ENCODE assay signal across 16 mouse cellular contexts in the genomic region with DNA sequence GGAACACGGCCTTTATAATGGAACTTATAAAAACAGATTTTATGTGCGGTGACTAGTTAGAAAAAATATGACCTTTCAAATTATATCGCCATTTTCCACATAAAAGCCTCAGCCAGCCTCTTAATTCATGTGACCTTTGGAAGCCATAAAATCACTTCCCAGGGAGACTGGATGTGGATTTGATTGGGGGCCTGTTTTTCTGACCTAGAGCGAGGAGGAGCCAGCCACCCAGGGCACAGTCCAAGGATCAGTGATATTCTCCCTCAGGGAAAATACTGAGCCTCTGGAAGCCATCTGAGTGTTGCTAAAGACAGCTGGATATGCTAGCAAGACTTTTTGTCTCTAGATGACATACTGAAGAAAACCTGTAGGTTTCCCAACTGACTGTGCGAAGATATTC.
DNase-seq lines count a peak whose midpoint lies in the region; ATAC-seq and TF ChIP-seq lines count a peak whose summit lies in the region.
"Had no signal": no experiment of that assay in that cellular context is flagged by ENCODE, and none has a peak within 500 bp of the region (broad histone marks: within the 10 kb centered on the region; RNA-seq: fewer than 3 reads in every experiment).

No protein-coding gene starts in this region.

- no peaks in the 10 kb centered on the region for H3K27me3 ChIP-seq in neural tube, embryonic 11.5 days (ENCODE audit: control insufficient read depth, insufficient read depth, low read length)
- H3K27me3 ChIP-seq in small intestine, adult 2 months (ENCODE audit: control insufficient read depth, insufficient read depth, low read length), result no peaks in the 10 kb centered on the region
- H3K27me3 ChIP-seq in embryonic facial prominence, embryonic 10.5 days (replicated peaks; ENCODE audit: low read depth, poor library complexity, severe bottlenecking), result no peaks in the 10 kb centered on the region
- H3K27me3 ChIP-seq in forebrain, embryonic 10.5 days (ENCODE audit: poor library complexity, severe bottlenecking), result no peaks in the 10 kb centered on the region
- H3K27me3 ChIP-seq: heart, embryonic 15.5 days; midbrain, embryonic 12.5 days had no signal

- ATAC-seq in neural tube, embryonic 11.5 days (ENCODE audit: insufficient read depth, low FRiP score, low TSS enrichment), result peak; percentile 42

- no peak overlapping the region for H3K4me3 ChIP-seq in neural tube, embryonic 11.5 days (ENCODE audit: low read depth, low read length)
- H3K4me3 ChIP-seq in small intestine, adult 2 months (ENCODE audit: low read depth, low read length), result no peak overlapping the region
- H3K4me3 ChIP-seq in embryonic facial prominence, embryonic 10.5 days, result no peak overlapping the region
- no peak overlapping the region for H3K4me3 ChIP-seq in forebrain, embryonic 10.5 days
- H3K4me3 ChIP-seq: heart, embryonic 15.5 days; hindbrain, embryonic 10.5 days; midbrain, embryonic 12.5 days; myocyte had no signal

- peak; percentile 12 for DNase-seq in neural tube, embryonic 11.5 days (ENCODE audit: low spot score)
- DNase-seq in neural tube, embryonic 10.5 days (ENCODE audit: extremely low spot score, low spot score), result no peak
- peak; percentile 37 for DNase-seq in kidney, adult 18-20 months
- DNase-seq in kidney, postnatal 14 days, result peak; percentile 80
- no peak for DNase-seq in embryonic facial prominence, embryonic 10.5 days (ENCODE audit: low spot score)
- DNase-seq in ovary, postnatal 36 days (ENCODE audit: low spot score), result no peak
- no peak for DNase-seq in forebrain, embryonic 10.5 days (ENCODE audit: extremely low spot score, low spot score)
- DNase-seq: adrenal gland, postnatal 10 days; cerebellum, adult 8-10 months; heart, adult 18-20 months; lung, postnatal 4 days had no signal

- TF ChIP-seq CTCF in small intestine, adult 2 months (IDR thresholded peaks at IDR 0.05; ENCODE audit: extremely low read depth, insufficient read length, insufficient replicate concordance, low read depth, low read length), result no peak

- no peaks in the 10 kb centered on the region for H3K9me3 ChIP-seq in neural tube, embryonic 11.5 days (ENCODE audit: control insufficient read depth, low read length)
- no peaks in the 10 kb centered on the region for H3K9me3 ChIP-seq in embryonic facial prominence, embryonic 10.5 days
- no peaks in the 10 kb centered on the region for H3K9me3 ChIP-seq in forebrain, embryonic 10.5 days
- H3K9me3 ChIP-seq: heart, embryonic 15.5 days; hindbrain, embryonic 10.5 days; midbrain, embryonic 12.5 days had no signal

- no peak overlapping the region for H3K9ac ChIP-seq in neural tube, embryonic 11.5 days (ENCODE audit: low read length)
- H3K9ac ChIP-seq: heart, embryonic 15.5 days; midbrain, embryonic 12.5 days had no signal

- no peak overlapping the region for H3K4me2 ChIP-seq in neural tube, embryonic 11.5 days (ENCODE audit: low read depth)
- H3K4me2 ChIP-seq: heart, embryonic 15.5 days; midbrain, embryonic 12.5 days had no signal

- no peak for TF ChIP-seq POLR2A in small intestine, adult 2 months (IDR thresholded peaks at IDR 0.05; ENCODE audit: low read depth, low read length)

- WGBS in neural tube, embryonic 11.5 days, result 46% methylated on average over 5 of the region's 5 CpGs
- WGBS in small intestine, adult 2 months, result 31% methylated on average over 5 of the region's 5 CpGs
- WGBS in embryonic facial prominence, embryonic 10.5 days, result 77% methylated on average over 5 of the region's 5 CpGs
- 80% methylated on average over 5 of the region's 5 CpGs for WGBS in forebrain, embryonic 10.5 days

- H3K4me1 ChIP-seq in neural tube, embryonic 11.5 days (ENCODE audit: control insufficient read depth, insufficient read depth, low read length), result no peaks in the 10 kb centered on the region
- H3K4me1 ChIP-seq in small intestine, adult 2 months (ENCODE audit: control insufficient read depth, insufficient read depth, insufficient read length, low read length), result peaks cover 17% of the 10 kb centered on the region
- no peaks in the 10 kb centered on the region for H3K4me1 ChIP-seq in embryonic facial prominence, embryonic 10.5 days
- H3K4me1 ChIP-seq in forebrain, embryonic 10.5 days, result no peaks in the 10 kb centered on the region
- H3K4me1 ChIP-seq: hindbrain, embryonic 10.5 days; midbrain, embryonic 12.5 days had no signal

- H3K27ac ChIP-seq in neural tube, embryonic 11.5 days (ENCODE audit: low read depth, low read length), result no peak overlapping the region
- H3K27ac ChIP-seq in small intestine, adult 2 months (ENCODE audit: insufficient read depth, low read depth, low read length), result peak overlapping the region; percentile 85
- no peak overlapping the region for H3K27ac ChIP-seq in embryonic facial prominence, embryonic 10.5 days (replicated peaks)
- H3K27ac ChIP-seq in forebrain, embryonic 10.5 days, result no peak overlapping the region
- H3K27ac ChIP-seq: heart, embryonic 15.5 days; hindbrain, embryonic 10.5 days; midbrain, embryonic 12.5 days had no signal

- H3K36me3 ChIP-seq in neural tube, embryonic 11.5 days (ENCODE audit: control insufficient read depth, insufficient read depth, low read length), result no peaks in the 10 kb centered on the region
- no peaks in the 10 kb centered on the region for H3K36me3 ChIP-seq in small intestine, adult 2 months (ENCODE audit: control insufficient read depth, insufficient read depth, low read length)
- no peaks in the 10 kb centered on the region for H3K36me3 ChIP-seq in embryonic facial prominence, embryonic 10.5 days (replicated peaks)
- H3K36me3 ChIP-seq in forebrain, embryonic 10.5 days (replicated peaks), result no peaks in the 10 kb centered on the region
- H3K36me3 ChIP-seq: heart, embryonic 15.5 days; hindbrain, embryonic 10.5 days; midbrain, embryonic 12.5 days had no signal

Comparison
In these comparisons a context has a peak if more than half of its experiments do, and no peak if none do; other contexts are left out.
1. DNase-seq: peak in neural tube, embryonic 11.5 days (single experiment), kidney, adult 18-20 months (single experiment) and kidney, postnatal 14 days (single experiment); none in neural tube, embryonic 10.5 days (single experiment), embryonic facial prominence, embryonic 10.5 days (single experiment), ovary, postnatal 36 days (single experiment) and forebrain, embryonic 10.5 days (single experiment).